Mouse (Mus musculus) c-Kit-negative CD71-positive TER-119-positive erythroid progenitor cells, embryonic 14.5 days (primary cell): Measurements from ENCODE around the gene Inhbb.

Experiments
- DNase-seq: peaks from one replicate; pipeline ENCODE4 v3.0.0-alpha.2; 2013; ENCODE audit warnings: low read depth, low spot score

Gene Inhbb

GRCm38 (mm10) chr1:119419151-119420105 lies 2.6 kb downstream of the Inhbb start:
- no peak for DNase-seq

DNA sequence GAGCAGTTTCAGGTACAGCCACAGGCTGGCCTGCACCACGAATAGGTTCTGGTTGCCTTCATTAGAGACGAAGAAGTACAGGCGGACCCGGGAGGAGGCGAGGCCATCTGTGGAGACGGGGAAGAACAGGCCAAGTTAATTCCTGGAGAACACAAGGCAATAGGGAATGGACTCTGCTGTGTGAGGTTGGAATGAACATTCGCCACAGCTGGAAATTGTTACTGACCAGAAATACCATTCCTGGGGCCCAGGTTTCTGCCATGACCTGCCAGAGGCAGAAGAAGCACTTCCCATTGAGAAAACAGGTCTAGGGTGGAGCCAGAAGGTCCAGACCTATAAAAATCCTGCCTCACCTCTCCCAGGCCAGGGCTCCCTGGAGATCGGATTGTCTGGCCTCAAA lies 4.1 kb downstream of the Inhbb start:
- no peak for DNase-seq

- no peak for DNase-seq
Observed at GRCm38 (mm10) chr1:119417542-119417941, 4.5 kb downstream of the Inhbb start.

GRCm38 (mm10) chr1:119416610-119417009 lies 5.4 kb downstream of the Inhbb start:
- DNase-seq, result no peak

GRCm38 (mm10) chr1:119416177-119416576 lies 5.9 kb downstream of the Inhbb start:
- no peak for DNase-seq

DNA sequence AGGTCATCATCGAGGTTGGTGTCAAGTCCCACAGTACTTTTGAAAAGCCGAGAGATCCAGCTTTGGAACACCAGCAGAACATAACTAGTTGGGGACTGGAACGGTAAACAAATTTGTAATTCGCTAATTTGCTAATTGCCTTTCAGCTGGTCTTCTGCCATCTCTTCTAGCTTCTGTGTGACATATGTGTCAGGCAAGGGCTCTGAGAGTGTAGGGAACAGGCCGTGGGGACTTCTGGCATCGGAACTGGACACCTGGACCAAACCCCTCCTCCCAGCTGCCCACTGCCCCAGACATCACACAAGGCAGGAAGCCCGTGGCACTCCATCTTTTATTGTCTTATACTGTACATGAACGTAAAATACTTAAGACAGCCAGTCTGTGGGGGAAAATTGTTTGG lies 6.9 kb downstream of the Inhbb start:
- DNase-seq, result no peak

DNA sequence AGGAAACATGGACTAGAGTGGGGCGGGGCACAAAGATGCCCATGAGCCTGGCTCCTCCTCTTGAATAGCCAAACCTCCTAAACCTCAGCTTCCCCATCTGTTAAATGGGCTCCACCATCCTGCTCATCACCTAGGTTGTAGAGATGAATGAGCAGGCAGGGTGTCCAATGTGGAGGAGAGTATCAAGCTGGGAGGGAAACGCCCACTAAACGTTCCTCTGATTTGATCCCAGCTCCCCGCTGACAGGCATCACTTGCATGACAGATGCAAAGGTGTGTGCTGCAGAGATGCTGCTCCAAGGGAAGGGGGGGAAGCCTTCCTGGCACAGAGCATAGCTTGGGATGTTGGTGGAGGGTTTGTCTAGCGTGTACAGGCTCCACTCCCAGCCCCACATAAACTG lies 11.4 kb downstream of the Inhbb start:
- DNase-seq, result no peak

DNA sequence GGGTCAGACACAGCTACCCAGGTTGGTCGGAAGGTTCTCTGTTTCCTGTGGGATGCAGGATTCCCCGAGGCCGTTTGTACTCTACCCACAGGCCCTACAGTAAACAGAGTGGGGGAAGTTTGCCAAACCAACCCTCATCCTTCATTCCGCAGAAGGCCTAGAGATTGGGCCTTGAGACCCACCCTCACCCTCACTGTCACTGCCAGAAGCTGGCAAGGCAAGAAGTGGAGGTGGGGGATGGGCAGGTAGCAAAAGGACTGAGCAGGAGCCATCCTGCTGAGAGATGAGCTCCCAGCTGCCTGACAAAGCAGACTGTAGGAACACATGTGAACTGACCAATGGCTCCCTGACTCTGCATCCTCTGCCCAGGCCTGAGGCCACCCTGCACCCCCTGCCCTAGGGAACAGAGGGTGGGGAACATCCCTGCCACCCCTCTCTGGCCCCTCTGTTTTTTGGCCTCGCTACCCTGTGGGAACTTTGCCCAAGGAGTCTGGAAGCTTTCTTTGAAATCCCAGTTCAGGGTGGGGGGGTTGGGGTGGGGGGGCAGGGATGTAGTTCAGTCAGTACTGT lies 12.4 kb downstream of the Inhbb start:
- DNase-seq, result no peak

GRCm38 (mm10) chr1:119409106-119409505 lies 12.9 kb downstream of the Inhbb start:
- no peak for DNase-seq

DNA sequence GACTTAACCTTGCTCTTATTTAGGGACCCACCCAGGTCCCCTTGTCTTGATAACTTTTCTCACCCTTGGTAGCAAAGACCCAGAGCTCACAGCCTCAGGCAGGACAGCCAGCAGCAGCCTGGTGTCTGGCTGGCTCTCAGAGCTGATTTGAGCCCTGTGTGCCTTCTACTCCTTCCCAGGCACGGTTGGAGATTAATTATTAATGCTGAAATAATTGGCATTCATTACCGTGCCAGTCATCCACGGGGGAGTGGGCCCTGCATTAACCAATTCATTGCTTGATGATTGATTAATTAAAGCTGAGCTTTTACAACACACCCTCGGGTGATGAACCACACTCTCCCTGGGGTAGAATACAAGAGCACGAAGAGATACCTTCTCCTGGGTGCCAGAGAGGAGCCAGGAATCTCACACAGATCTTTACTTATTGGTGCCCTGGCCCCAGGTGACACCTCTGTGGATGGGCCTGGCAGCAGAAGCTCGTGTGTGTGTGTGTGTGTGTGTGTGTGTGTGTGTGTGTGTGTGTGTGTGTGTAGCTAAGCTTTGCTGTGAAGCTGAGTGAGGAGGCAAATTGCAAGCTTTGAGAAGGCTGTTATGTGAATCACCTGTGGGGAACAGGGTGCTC lies 14.2 kb downstream of the Inhbb start:
- no peak for DNase-seq

DNA sequence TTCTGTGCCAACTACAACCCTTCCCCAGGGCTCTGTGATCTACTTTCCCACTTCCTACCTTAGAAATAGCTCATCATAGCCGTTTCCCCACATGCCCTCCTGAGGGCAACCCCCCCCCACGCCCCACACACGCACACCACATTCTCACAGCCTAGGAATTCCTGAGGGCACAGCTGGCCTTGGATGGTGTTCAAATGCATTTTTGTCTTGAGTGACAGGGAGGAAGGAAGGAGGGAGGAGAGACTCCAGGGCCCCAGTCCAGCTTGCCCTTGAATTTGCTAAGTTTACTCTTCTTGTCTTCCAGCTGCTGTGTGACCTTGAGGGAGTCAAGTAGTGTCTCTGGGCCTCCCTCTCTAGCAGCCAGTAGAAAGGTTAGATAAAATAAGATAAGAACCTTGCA lies 17.2 kb downstream of the Inhbb start:
- no peak for DNase-seq

GRCm38 (mm10) chr1:119404341-119404740 lies 17.7 kb downstream of the Inhbb start:
- DNase-seq, result no peak

DNA sequence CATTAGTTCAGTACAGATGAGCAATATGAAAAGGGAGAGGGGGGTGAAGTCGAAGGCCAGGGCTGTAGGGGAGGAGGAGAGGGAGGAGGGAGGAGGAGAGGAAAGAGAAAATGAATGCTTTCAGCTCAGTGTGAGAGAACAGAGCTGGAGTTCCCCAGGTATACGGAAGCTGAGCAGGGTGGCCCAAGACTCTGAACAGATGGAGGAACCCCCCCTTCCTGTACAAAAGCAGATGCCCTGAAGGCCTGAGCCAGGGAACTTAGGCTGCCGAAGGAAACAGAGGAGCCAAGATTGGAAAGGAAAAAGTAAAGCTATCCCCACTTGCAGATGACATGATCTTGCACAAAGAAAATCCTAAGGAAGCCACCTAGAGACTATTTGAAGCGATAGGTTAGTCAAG lies 20.8 kb downstream of the Inhbb start:
- DNase-seq, result no peak

DNA sequence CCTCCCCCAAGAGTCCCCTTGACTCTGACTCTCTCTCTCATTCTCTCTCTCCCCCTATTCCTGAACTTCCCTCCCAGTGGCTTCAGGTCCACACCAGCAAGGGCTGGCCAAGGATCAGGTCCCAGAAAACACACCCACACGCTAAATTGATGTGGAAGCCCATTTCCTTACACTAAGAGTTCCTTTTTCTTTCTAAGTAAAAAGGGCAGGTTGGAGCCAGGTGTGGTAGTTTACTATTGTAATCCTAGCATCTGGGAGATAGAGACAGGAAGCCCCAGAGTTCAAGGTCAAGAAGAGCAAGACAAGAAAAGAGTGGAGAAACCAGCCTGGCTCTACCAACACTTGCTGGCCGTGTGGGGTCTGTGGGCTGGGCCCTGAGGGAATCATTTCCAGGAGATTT lies 23.4 kb downstream of the Inhbb start:
- DNase-seq, result no peak

DNA sequence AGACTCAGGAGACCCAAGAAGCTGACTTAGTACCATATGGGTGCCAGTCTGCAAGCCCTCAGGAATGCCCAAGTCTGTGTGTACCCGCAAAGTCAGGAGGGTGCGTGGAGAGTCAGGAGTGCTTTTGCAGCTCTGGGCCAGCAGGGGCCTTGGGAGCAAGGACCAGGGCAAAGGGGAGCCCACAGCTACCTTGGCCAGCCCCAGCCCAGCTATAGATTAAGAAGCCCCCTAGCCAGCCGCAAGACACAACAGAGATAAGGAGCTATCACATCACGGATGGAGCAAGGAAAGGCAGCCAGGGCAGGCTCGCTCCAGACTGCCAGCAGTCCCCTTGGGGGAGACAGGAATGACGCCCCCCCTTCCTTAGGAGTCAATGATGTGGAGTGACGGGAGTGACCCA lies 24.2 kb downstream of the Inhbb start:
- no peak for DNase-seq

- no peak for DNase-seq
Observed at GRCm38 (mm10) chr1:119391311-119391710, 30.7 kb downstream of the Inhbb start.

- DNase-seq, result no peak
Observed at GRCm38 (mm10) chr1:119390676-119391075, 31.4 kb downstream of the Inhbb start.

GRCm38 (mm10) chr1:119389771-119390500 lies 32.1 kb downstream of the Inhbb start:
- no peak for DNase-seq

DNA sequence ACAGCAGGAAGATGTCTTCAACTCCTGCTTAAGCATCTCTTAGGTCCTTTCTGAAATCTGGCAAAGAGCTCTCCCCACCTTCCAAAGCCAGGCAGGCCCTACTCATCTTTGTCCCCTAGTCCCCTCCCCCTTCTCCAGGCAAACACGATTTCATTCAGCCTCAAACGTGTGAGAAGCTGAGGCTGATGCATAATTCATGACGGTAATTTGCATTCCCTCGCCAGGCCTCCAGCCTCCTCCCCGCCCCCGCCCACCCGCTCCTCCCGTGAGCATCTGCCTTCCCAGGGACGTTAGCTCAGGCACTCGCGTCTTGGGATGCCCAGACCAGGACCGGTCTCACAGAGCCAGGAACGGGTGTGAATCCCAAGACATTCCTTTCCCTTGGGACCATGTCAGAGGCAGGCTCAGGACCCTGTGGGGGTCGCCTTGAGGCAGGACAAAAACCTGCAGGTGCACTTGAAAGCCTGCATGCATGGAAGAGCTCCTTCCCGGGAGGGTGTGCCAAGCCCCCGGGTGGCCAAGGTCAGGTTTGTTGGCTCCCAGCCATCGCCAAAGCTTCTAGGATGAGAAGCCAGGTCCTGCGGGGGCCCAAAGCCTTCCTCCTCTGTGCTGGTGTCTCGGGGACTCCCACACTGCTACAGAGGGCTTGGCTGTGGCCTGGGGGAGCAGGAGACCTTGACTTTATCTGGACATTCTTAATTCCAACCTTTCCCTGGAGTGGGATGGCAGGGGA lies 33.2 kb downstream of the Inhbb start:
- no peak for DNase-seq

DNA sequence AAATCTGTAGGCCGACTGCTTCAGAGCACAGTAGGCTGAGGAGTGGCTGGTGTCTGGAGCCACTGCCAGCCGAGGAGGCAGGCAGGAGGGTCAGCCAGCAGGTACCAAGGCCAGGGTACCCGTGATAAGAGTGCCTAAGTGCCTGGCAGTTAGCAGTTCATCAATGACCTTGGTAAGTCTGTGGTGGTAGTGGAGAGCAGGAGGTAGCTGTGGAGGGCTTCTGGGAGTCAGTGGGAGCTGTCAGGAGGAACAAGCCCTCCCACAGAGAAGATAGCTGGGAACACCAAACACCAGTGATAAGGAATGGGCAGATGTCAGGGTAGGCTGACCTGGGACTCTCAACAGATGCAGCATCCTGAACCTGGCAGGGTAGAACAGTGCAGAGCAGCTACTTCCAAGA lies 35.7 kb downstream of the Inhbb start:
- DNase-seq, result no peak

- no peak for DNase-seq
Observed at GRCm38 (mm10) chr1:119383916-119384315, 38.1 kb downstream of the Inhbb start.
